Mouse (Mus musculus) limb, embryonic 10.5 days (tissue): ENCODE results near the gene Camk2d. TPM values are rescaled to one million over a fixed set of nuclear protein-coding genes. Genes with fewer than 3 reads are reported as not detected.

Source experiments
- DNase-seq: peaks from one replicate; pipeline ENCODE4 v3.0.0-alpha.2; 2017; ENCODE audit warnings: low spot score
- H3K27ac ChIP-seq: fragments of 300-500 bp; sonication (generic); 2 replicates; pipeline ENCODE4 v1.5.1; 2016; ENCODE audit warnings: mild to moderate bottlenecking
- H3K27me3 ChIP-seq: fragments of 300-500 bp; sonication (generic); 2 replicates; pipeline ENCODE4 v1.6.1; 2016; ENCODE audit warnings: low read depth, mild to moderate bottlenecking; ENCODE audit not compliant: poor library complexity, severe bottlenecking
- H3K36me3 ChIP-seq: fragments of 300-500 bp; sonication (generic); 2 replicates; pipeline ENCODE4 v1.6.1; 2016; ENCODE audit warnings: mild to moderate bottlenecking, moderate library complexity
- H3K4me1 ChIP-seq: fragments of 300-500 bp; sonication (generic); 2 replicates; pipeline ENCODE4 v1.6.1; 2016
- H3K4me3 ChIP-seq: fragments of 300-500 bp; sonication (generic); 2 replicates; pipeline ENCODE4 v1.5.1; 2016; ENCODE audit warnings: mild to moderate bottlenecking, moderate library complexity
- H3K9me3 ChIP-seq: fragments of 300-500 bp; sonication (generic); replicated peaks from 2 replicates; pipeline ENCODE4 v1.6.1; 2016; ENCODE audit warnings: mild to moderate bottlenecking
- WGBS: fragments of 180-500 bp; shearing (Covaris S2); methylation state at CpG from one replicate; pipeline ENCODE4 v1.1.7; 2016; 5-methylcytosine and 5-hydroxymethylcytosine counted together
- polyA plus RNA-seq: library from polyadenylated mRNA; unstranded; fragments of >200 nt; fragmentation: Nextera tagmentation; extraction: Ambion mirVana; gene quantifications from 2 replicates; pipeline ENCODE4 v1.2.1, GENCODE M21; 2016

Camk2d gene
- polyA plus RNA-seq, 1 experiment from 2014 or later: 13.4 TPM

DNA sequence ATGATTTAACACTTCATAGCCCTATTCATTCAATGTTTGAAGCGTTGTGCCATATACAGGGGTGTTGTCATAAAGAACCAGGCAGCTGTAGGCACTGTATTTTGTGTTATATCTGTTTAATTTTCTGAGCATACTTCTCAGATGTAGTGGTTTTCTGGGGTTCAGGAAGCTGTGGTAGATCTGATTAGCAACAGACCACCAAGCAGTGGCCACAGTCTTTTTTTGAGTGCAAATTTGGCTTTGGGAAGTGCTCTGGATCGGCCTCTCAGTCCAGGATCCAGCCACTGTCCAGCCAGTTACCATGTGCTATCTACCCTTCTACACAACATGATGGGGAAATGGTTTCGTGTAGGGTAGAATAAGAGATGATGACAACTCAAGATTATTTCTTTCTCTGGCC, 199.8 kb downstream of the Camk2d start:
- Histone ChIP-seq H3K4me1 (no peaks in the 10 kb centered on the region), H3K9me3 (no peaks in the 10 kb centered on the region), H3K27ac (no peak overlapping the region), H3K4me3 (no peak overlapping the region), H3K36me3 (no peaks in the 10 kb centered on the region), H3K27me3 (no peaks in the 10 kb centered on the region)
- DNase-seq: no peak
- 95% methylated on average over 3 of the region's 3 CpGs for WGBS

DNA sequence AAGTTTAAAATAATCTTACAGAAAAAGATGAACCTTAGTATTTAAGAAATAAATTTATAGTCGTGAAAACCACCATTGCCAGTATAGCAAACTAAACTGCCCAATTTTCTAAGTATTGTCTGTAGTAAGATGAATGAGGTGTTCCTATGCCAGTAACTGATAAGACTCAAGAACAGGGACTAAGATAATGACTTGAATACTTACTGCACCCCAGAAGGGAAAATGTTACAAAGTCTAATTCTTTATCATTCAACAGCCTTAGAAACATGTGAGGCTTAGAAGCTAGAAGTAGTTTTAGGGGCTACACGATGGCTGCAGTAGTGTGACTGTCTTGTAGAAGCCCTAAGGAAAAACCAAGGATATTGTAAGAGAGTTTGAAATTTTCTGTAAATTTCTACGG, 200.9 kb downstream of the Camk2d start:
- 96% methylated on average over 3 of the region's 3 CpGs for WGBS
- no peaks in the 10 kb centered on the region for H3K9me3 ChIP-seq
- H3K36me3 ChIP-seq: no peaks in the 10 kb centered on the region
- H3K27ac ChIP-seq: no peak overlapping the region
- DNase-seq: no peak
- H3K4me1 ChIP-seq: no peaks in the 10 kb centered on the region
- H3K4me3 ChIP-seq: no peak overlapping the region
- no peaks in the 10 kb centered on the region for H3K27me3 ChIP-seq

DNA sequence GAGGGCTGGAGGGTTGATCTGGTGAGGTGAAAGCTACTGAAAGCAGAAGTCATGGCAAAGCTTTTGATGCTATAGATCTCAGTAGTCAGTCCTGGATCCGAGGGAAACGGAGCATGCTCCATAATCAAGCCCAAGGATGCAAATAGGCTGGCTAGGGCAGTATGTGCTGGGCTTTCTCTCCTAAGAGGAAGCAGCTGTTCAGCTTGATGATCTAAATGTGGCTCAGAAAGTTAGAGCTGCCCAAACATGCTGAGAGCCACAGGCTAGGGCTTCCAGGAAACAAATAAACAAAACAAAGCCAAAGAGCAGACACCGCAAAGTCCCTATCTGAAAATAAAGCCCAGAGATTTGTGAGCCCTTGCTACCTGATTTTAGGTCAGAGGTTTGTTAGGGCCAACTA, 201.7 kb downstream of the Camk2d start:
- H3K36me3 ChIP-seq: no peaks in the 10 kb centered on the region
- WGBS: 91% methylated on average over 3 of the region's 3 CpGs
- DNase-seq: no peak
- no peaks in the 10 kb centered on the region for H3K4me1 ChIP-seq
- no peak overlapping the region for H3K4me3 ChIP-seq
- H3K27ac ChIP-seq: no peak overlapping the region
- H3K27me3 ChIP-seq: no peaks in the 10 kb centered on the region
- H3K9me3 ChIP-seq: no peaks in the 10 kb centered on the region

- Histone ChIP-seq H3K9me3 (no peaks in the 10 kb centered on the region), H3K4me1 (no peaks in the 10 kb centered on the region), H3K27me3 (no peaks in the 10 kb centered on the region), H3K27ac (no peak overlapping the region), H3K36me3 (no peaks in the 10 kb centered on the region), H3K4me3 (no peak overlapping the region)
- no peak for DNase-seq
- WGBS: 93% methylated on average over 6 of the region's 6 CpGs
These were observed 206.9 kb downstream of the Camk2d start for GRCm38 (mm10) chr3:126802988-126803387.

GRCm38 (mm10) chr3:126804968-126805367, 208.9 kb downstream of the Camk2d start:
- no peaks in the 10 kb centered on the region for H3K9me3 ChIP-seq

GRCm38 (mm10) chr3:126806145-126806544, 210.0 kb downstream of the Camk2d start:
- no peaks in the 10 kb centered on the region for H3K9me3 ChIP-seq
- no peak for DNase-seq
- H3K27me3 ChIP-seq: no peaks in the 10 kb centered on the region
- no peaks in the 10 kb centered on the region for H3K36me3 ChIP-seq
- 96% methylated on average over 4 of the region's 4 CpGs for WGBS
- no peak overlapping the region for H3K4me3 ChIP-seq
- H3K4me1 ChIP-seq: no peaks in the 10 kb centered on the region
- H3K27ac ChIP-seq: no peak overlapping the region

More at GRCm38 (mm10) chr3:126804968-126805367, 208.9 kb downstream of the Camk2d start:
- Histone ChIP-seq H3K27ac (no peak overlapping the region), H3K36me3 (no peaks in the 10 kb centered on the region), H3K4me3 (no peak overlapping the region), H3K27me3 (no peaks in the 10 kb centered on the region), H3K4me1 (no peaks in the 10 kb centered on the region)
- WGBS: 93% methylated on average over 5 of the region's 5 CpGs
- DNase-seq: no peak

- 93% methylated on average over 3 of the region's 3 CpGs for WGBS
- no peak overlapping the region for H3K27ac ChIP-seq
These were observed 213.8 kb downstream of the Camk2d start for GRCm38 (mm10) chr3:126809915-126810314.

GRCm38 (mm10) chr3:126810372-126811090, 214.4 kb downstream of the Camk2d start:
- H3K4me1 ChIP-seq: no peaks in the 10 kb centered on the region
- DNase-seq: no peak
- no peaks in the 10 kb centered on the region for H3K36me3 ChIP-seq
- no peak overlapping the region for H3K27ac ChIP-seq
- H3K9me3 ChIP-seq: no peaks in the 10 kb centered on the region
- WGBS: 91% methylated on average over 5 of the region's 5 CpGs
- H3K27me3 ChIP-seq: no peaks in the 10 kb centered on the region
- H3K4me3 ChIP-seq: no peak overlapping the region

More at GRCm38 (mm10) chr3:126809915-126810314, 213.8 kb downstream of the Camk2d start:
- H3K36me3 ChIP-seq: no peaks in the 10 kb centered on the region
- H3K4me3 ChIP-seq: no peak overlapping the region
- H3K9me3 ChIP-seq: no peaks in the 10 kb centered on the region
- no peak for DNase-seq
- no peaks in the 10 kb centered on the region for H3K4me1 ChIP-seq
- H3K27me3 ChIP-seq: no peaks in the 10 kb centered on the region

DNA sequence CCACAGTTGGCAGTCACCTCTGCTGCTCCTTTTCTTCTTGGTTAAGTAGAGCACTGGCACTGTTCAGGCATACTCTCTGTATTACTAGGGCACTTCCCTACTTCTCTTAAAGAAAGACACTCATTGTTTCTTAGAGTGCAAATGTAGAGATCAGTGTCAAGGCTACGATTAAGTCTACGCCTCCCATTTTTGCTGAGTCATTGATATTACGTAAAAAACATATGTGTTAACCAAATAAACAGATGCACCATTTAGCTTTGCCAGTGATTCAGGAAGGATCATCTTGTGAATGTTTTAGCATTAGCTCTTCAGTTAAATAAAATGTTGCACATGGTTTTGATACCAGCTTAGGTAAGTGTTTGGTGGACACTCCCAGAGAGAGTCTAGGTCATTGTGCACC, 215.5 kb downstream of the Camk2d start:
- Histone ChIP-seq H3K36me3 (no peaks in the 10 kb centered on the region), H3K27me3 (no peaks in the 10 kb centered on the region), H3K4me3 (no peak overlapping the region), H3K9me3 (no peaks in the 10 kb centered on the region), H3K4me1 (no peaks in the 10 kb centered on the region), H3K27ac (no peak overlapping the region)
- no peak for DNase-seq
- WGBS: 99% methylated on average over 3 of the region's 3 CpGs

GRCm38 (mm10) chr3:126822374-126822773, 226.3 kb downstream of the Camk2d start:
- Histone ChIP-seq H3K27ac (no peak overlapping the region), H3K4me3 (no peak overlapping the region), H3K27me3 (peaks cover 7% of the 10 kb centered on the region; the same call in 1 of the 2 replicates), H3K9me3 (no peaks in the 10 kb centered on the region), H3K4me1 (peaks cover 17% of the 10 kb centered on the region), H3K36me3 (no peaks in the 10 kb centered on the region)
- WGBS: 93% methylated on average over 3 of the region's 3 CpGs
- DNase-seq: no peak

- Histone ChIP-seq H3K9me3 (no peaks in the 10 kb centered on the region), H3K27ac (no peak overlapping the region), H3K36me3 (no peaks in the 10 kb centered on the region), H3K4me1 (peaks cover 17% of the 10 kb centered on the region), H3K27me3 (peaks cover 16% of the 10 kb centered on the region; the same call in 1 of the 2 replicates), H3K4me3 (no peak overlapping the region)
- 87% methylated on average over 1 of the region's 1 CpGs for WGBS
- DNase-seq: no peak
These were observed 228.8 kb downstream of the Camk2d start for GRCm38 (mm10) chr3:126824930-126825329.

DNA sequence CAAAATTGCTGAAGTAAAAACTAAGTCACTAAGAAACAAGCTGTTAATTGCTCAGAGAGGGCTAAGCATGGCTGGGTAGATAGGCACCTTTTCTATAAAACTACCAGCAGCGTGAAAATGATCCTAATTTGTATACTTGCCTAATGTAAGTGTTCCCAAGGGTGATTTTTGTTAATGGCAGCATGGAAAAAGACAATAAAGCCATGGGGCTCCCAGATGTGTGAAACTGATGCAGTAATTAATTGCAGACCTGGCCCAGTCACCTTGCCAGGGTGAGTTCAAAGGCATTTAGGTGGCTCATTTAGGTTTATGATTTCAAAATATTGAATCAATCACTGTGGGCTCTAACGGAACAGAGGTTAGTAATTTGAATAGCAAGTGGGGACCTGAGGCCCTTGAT, 230.1 kb downstream of the Camk2d start:
- Histone ChIP-seq H3K9me3 (no peaks in the 10 kb centered on the region), H3K27ac (no peak overlapping the region), H3K36me3 (no peaks in the 10 kb centered on the region), H3K4me1 (peaks cover 18% of the 10 kb centered on the region), H3K4me3 (no peak overlapping the region), H3K27me3 (peaks cover 11% of the 10 kb centered on the region; the same call in 1 of the 2 replicates)
- DNase-seq: no peak
- 32% methylated on average over 2 of the region's 2 CpGs for WGBS

GRCm38 (mm10) chr3:126827900-126828299, 231.8 kb downstream of the Camk2d start:
- Histone ChIP-seq H3K4me3 (no peak overlapping the region), H3K27ac (no peak overlapping the region), H3K36me3 (no peaks in the 10 kb centered on the region), H3K4me1 (peaks cover 20% of the 10 kb centered on the region), H3K9me3 (no peaks in the 10 kb centered on the region), H3K27me3 (peaks cover 11% of the 10 kb centered on the region; the same call in 1 of the 2 replicates)
- WGBS: 90% methylated on average over 3 of the region's 3 CpGs
- DNase-seq: no peak

GRCm38 (mm10) chr3:126829817-126830216, 233.7 kb downstream of the Camk2d start:
- Histone ChIP-seq H3K9me3 (no peaks in the 10 kb centered on the region), H3K27ac (no peak overlapping the region), H3K36me3 (no peaks in the 10 kb centered on the region), H3K4me1 (peaks cover 16% of the 10 kb centered on the region), H3K4me3 (no peak overlapping the region), H3K27me3 (peaks cover 11% of the 10 kb centered on the region; the same call in 1 of the 2 replicates)
- 86% methylated on average over 2 of the region's 2 CpGs for WGBS
- DNase-seq: no peak
